Mouse (Mus musculus): ENCODE data around the gene Chrna1.

Gene Chrna1

DNA sequence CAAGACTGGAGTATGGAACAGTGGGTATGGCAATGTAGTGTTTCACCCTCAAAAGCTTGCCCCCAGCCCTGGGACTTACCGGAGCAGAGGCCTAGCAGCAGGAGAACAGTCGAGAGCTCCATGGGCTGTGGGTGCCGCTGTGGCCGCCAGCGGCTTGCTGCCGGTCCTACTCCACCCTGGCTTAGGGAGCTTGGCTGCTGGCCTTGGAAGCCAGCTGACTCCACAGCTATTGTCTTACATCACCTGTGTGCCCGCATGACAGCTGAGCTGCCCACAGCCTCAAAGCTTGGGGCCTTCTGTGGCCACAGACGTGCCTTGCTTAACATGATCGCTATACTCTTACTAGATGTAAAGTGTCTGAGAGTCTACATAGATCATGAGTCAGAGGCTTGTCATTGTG, at the start of gene Chrna1:
Gene Chrna1, minus strand, starts transcription at position 173 of the 400 bp plus-strand sequence.
- in situ Hi-C loops (cut with MboI; ENCODE audit: low pct_unique_long_range_greater_than_20kb in 1 of 2, low sequenced_read_pairs in 2 of 2, unreplicated experiment in 1 of 2): loop anchor here in 1 of 2 experiments (25.0 kb wide), 1 partner anchor 232 kb away; no protein-coding TSS in a partner anchor

DNA sequence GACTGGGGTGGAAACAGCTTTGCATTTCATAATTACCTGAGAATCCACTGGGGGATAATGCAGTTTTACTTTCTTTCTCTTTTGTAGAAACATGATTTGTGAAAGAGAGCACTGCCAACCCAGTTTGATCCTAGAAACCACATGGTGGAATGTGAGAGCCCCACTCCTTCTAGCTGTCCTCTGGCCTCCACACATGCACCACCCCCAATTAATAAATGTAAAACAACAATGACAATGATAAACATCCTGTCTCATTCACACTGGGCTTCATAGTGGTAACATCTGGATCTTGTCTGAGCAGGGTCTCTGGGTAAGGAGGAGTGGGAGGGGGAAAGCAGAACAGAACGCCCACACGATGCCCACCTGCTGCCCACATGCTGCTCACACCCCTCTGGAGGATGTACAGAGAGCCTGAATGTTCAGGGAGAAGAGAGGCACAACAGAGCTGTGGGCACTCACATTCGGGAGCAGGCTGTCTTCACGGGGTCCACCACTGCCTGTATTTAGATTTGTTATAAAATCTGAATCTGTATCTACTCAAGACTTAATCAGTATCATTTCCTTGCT, 38.4 kb upstream of the Chrna1 start:
- in situ Hi-C loops (cut with MboI; ENCODE audit: low pct_unique_long_range_greater_than_20kb in 1 of 2, low sequenced_read_pairs in 2 of 2, unreplicated experiment in 1 of 2): no loop called here

DNA sequence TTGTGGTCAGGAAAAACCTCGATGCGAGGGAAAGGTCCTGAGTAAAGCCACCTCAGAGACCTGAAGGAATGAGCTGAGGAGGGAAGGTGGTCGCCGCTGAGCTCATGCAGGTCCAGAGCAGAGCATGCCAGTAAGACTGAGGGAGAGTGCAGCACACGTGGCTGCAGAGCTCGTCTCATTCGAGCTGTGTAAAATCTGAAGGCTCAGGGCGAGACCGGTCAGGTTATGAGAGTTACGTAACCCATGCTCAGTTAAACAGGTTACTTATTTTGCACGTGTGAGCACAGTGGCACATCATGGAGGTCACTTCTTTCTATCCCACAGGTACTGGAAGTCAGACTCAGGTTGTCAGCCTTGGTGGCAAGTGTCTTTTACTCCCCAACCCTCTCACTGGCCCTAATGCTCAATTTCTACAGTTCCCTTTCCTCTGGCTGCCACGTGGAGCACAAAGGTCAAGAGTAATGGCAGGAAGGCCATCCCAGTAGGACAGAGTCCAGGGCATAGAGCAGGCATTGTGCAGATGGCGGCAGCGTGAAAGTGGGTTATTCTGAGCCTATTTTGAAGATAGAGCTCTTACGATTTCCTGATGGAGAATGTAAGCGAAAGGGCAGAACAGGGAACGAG, 36.4 kb upstream of the Chrna1 start:
- in situ Hi-C loops (cut with MboI; ENCODE audit: low pct_unique_long_range_greater_than_20kb in 1 of 2, low sequenced_read_pairs in 2 of 2, unreplicated experiment in 1 of 2): no loop called here

DNA sequence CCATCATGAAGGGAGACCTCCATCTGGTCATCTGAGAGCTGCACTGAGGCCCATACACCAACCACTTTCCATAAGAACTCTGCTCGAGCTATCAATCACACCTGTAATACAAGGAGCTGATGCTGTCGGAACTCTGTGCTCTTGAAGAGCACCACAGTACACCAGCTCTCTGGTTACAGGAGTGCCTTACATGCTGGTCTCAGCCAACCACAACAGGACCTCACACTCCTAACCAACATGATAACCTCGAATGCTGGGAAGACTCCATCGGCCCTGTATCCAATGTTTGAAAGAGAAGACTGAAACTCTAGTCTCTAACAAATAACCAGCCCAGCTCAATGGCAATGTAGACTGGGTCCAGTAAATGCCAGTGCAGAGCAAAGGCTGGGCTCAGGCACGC, 35.3 kb upstream of the Chrna1 start:
- in situ Hi-C loops (cut with MboI; ENCODE audit: low pct_unique_long_range_greater_than_20kb in 1 of 2, low sequenced_read_pairs in 2 of 2, unreplicated experiment in 1 of 2): no loop called here

DNA sequence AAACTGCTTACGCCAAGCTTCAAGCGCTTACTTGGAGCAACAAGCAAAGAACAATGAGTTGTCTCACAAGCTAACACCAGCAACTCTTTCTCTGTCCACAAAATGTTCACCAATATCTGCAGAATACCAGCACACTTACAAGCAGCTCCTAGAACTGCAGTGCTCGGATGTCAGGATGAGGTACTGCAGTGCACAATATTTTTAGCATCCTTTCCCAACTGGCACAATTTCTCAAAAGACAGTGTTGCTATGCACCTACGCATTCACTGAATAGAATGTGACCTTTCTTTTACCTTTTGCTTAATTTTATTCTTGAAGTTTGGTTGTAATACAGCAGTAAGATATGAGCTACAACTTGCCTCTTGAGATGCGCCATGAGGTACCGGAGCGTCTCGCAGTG, 34.2 kb upstream of the Chrna1 start:
- in situ Hi-C loops (cut with MboI; ENCODE audit: low pct_unique_long_range_greater_than_20kb in 1 of 2, low sequenced_read_pairs in 2 of 2, unreplicated experiment in 1 of 2): no loop called here

DNA sequence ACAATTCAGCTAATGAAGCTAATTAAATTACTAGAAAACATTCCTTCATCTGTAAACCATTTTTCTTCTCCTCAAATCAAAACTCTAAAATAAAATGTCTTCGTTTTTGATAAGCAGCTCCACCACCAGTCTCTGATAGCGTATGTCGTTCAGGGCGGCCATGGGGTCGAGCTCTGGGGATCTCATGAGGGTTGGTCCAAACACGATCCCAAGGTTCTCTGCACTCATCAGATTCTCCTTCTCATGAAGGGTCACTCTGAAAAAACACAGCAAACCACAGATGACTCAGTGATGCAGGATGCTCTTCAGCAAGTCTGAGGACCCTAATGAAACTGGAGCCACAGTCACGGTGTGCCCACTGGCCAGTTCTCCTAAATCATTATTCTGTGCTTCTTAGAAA, 32.8 kb upstream of the Chrna1 start:
- in situ Hi-C loops (cut with MboI; ENCODE audit: low pct_unique_long_range_greater_than_20kb in 1 of 2, low sequenced_read_pairs in 2 of 2, unreplicated experiment in 1 of 2): no loop called here

DNA sequence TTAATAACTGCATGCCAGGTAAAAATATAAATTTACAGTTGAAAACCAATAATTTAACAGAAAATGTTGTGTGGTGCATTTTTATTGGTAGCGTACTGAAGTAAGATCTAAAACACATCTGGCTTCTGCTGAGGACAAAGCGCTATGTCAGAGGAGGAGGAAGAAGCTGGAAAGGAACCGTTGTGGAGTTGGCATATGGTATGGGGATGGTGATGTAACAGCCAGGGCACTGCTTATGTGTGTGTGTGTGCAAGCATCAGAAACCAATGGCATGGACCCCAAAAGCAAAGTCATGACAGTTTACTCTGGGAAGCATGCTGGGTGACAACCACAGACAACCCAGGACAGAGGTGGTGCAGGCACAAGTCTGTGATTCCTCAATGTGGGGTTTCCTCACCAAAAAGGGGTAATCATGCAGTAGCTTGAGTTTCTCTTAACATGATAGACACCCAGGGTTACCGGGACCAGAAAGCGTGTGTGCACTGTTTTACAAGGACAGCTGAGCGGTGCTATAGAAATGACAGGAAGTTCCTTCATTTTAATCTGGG, 32.3 kb upstream of the Chrna1 start:
- in situ Hi-C loops (cut with MboI; ENCODE audit: low pct_unique_long_range_greater_than_20kb in 1 of 2, low sequenced_read_pairs in 2 of 2, unreplicated experiment in 1 of 2): no loop called here

DNA sequence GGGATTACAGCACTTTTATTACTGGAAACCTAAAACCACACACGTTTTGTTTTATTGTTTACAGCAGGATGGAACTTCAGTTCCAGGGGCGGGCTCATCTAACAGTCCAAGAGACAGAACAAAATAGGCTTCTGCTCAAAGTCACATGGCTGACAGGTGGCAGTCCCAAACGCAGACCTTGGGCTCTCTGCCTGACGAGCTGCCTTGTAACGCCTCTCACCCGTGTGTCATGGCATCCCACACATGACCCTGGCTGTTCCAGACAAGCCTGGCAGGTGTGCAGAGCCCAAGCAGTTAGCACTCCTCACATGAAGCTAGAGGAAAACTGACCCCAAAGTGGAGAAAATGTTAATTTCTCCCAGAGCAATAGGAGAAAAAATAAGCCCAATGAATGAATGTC, 31.7 kb upstream of the Chrna1 start:
- in situ Hi-C loops (cut with MboI; ENCODE audit: low pct_unique_long_range_greater_than_20kb in 1 of 2, low sequenced_read_pairs in 2 of 2, unreplicated experiment in 1 of 2): no loop called here

DNA sequence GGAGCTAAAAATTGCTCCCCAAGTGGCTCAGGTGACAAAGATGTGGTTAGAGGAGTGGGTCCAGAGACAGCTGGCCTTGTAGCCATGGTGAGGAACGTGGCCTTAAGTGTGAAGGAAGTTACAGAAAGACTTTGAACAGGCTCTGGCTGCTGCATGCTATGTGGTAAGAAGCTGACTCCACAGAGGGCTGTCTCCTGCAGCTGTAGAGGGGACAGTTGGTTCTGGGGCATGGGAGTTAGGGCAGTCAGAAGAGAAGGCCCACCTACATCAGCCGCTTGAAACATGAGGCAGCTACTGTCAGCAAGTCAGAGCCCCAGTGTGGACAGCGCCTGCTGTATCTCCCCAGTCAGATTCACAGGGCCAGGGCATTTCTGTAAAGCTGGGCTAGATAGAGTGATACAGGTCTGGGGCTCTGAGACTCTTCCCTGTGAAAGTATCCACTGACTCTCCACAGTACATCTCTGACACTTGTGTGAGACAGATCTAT, 29.6 kb upstream of the Chrna1 start:
- in situ Hi-C loops (cut with MboI; ENCODE audit: low pct_unique_long_range_greater_than_20kb in 1 of 2, low sequenced_read_pairs in 2 of 2, unreplicated experiment in 1 of 2): no loop called here

DNA sequence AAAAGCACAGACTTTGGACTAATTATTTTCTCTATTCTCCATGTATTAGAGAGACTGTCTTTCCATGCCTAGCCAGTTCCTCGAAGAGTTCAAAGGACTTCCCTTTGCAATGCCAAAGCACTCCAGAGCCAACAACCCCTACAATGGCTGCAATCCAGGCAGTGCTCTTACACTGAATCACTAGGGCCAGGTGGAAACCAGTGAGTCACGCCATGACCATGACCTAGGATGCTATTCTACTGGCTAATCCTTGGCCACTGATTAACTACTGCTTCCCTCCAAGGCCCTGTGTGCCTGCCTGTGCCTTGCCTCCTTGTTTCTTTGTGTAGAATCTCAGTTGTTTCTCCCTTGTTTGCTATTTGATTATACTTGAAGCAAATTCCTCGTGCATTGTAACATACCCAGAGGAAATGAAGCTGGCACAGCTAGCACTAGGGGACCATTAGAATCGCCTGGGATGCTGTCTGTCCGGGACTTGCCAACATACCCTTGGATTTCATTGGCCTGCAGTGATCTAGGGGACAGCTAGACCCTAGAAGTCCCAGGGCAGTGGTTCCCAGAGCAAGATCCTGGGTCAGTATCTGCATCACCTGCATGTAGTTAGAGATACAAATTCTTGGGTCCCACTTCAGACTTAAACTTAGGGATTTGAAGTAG, 29.1 kb upstream of the Chrna1 start:
- in situ Hi-C loops (cut with MboI; ENCODE audit: low pct_unique_long_range_greater_than_20kb in 1 of 2, low sequenced_read_pairs in 2 of 2, unreplicated experiment in 1 of 2): no loop called here

DNA sequence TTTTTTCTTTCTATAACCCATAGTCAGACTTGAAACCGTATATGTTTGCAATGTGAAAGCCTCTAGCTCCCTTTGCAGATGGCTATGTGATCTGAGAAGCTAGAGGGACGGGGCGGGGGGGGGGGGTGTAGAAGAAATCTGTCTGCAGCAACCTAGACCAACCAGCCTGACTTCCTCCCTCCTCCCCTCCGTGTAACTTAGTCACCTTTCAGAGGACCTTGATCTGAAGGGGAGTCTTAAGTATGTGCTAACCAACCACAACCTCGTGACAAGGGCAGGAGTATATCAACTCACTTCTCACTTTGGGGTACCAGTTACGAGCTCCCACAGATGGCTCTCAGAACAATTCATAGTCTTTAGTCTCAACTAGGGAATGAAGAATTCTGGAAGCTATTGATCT, 28.3 kb upstream of the Chrna1 start:
- in situ Hi-C loops (cut with MboI; ENCODE audit: low pct_unique_long_range_greater_than_20kb in 1 of 2, low sequenced_read_pairs in 2 of 2, unreplicated experiment in 1 of 2): no loop called here

DNA sequence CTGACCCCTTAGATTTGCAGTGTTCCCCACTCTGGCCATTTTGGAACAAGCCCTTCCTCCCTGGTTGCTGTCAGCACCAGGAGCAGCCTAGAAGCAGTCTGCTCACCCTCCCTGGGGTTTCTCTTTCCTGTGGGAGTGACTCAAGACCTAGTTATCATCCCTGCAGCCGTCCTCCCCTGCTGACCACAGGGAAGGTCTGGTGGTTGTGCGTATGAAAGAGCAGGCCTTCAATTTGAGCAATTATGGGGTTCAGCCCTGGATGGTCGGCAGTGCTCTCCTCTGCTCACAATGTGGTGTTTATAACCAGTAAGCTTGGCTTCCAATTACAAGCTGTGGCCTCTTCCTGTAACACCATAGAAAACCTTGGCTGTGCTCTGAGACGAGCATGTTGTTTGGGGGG, 27.5 kb upstream of the Chrna1 start:
- in situ Hi-C loops (cut with MboI; ENCODE audit: low pct_unique_long_range_greater_than_20kb in 1 of 2, low sequenced_read_pairs in 2 of 2, unreplicated experiment in 1 of 2): no loop called here

DNA sequence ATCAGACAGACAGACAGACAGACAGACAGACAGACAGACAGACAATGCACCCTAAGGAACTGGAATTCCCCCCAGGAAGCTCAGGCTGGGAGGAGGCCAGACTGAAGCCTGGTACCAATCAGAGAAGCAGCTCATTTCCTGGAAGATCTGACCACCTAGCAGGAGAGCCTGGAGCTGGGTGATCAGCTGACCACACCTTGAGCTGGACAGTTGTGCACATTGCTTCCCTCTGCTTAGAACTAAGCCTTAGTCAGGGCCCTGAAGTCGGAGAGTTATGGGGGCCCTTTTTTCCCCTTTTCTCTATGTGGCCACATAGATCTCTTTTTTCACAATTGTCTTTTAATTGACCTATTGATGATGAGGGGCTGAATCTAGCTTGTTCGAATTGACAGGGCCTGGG, 27.0 kb upstream of the Chrna1 start:
- in situ Hi-C loops (cut with MboI; ENCODE audit: low pct_unique_long_range_greater_than_20kb in 1 of 2, low sequenced_read_pairs in 2 of 2, unreplicated experiment in 1 of 2): no loop called here

DNA sequence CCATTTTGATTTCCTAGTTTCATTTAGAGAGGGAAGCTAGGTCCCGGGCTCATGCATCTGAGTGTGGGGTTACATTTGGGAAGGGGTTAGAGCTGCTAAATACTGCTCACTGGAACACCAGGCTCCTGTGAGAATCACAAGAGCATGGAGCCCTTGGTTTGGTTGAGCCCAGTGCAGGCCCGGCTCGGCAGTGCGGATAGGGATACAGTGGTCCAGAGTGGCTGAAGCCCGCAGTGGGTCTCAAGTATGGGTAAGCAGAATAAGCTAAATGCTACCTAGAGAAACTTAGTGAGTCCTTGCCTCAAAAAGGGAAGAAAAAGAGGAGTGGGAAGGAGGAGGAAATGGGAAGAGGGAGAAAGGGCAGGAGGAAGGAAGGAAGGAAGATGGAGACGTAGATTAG, 26.5 kb upstream of the Chrna1 start:
- in situ Hi-C loops (cut with MboI; ENCODE audit: low pct_unique_long_range_greater_than_20kb in 1 of 2, low sequenced_read_pairs in 2 of 2, unreplicated experiment in 1 of 2): no loop called here

DNA sequence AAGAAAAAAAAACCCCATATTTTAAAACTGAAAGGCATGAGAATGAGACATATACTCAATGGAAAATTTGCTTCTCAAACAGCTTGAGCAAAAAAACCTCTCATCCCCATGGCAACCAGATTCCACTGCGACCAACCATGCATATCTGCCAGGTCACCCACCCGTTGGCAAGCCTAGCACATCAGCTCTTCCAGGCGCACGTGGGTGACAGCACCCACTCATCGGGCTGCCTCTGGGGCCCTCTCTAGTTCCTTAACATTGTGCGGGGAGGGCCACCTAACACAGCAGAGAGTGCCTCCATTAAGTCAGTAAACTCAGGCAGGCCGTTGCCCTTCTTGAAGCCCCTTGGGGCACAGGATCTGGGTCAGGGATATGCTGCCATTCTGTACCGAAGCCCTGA, 24.9 kb upstream of the Chrna1 start:
- in situ Hi-C loops (cut with MboI; ENCODE audit: low pct_unique_long_range_greater_than_20kb in 1 of 2, low sequenced_read_pairs in 2 of 2, unreplicated experiment in 1 of 2): no loop called here

DNA sequence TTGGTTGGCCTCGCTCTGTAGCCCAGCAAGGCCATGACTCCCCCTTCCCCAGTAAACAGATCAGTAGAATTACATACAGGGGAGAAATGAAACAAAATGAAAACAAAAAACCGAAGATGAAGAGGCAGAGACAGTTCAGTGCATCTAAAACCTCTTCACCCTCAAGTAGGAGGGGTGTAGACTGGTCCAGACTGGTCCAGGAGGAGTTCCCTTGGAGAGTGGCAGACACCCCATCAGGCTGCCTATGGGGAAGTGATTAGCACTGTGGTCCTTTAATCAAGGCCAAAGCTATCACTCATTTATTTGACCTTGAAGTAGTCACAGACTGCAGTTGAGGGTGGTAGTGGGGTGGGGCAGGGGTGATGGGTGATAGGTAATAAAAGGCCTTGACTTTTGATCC, 24.4 kb upstream of the Chrna1 start:
- in situ Hi-C loops (cut with MboI; ENCODE audit: low pct_unique_long_range_greater_than_20kb in 1 of 2, low sequenced_read_pairs in 2 of 2, unreplicated experiment in 1 of 2): no loop called here

DNA sequence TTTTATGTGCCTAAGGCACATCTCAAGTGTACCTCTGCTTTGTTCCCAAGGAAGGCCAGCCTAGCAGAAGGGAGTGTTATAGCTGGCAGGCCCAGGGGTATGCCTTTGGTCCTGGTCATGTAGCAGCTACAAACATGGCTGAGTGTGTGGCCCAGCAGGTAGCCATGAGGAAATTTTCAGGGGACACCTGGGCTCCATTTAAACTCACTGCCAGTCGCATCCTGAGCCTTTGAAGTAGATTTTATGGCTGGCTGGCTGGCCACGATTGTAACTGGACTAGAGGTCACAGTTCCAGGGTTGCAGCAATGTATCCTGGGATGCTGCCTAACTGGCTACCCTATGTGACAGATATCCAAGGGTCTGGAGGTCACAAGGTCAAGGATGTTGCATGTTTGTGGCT, 20.5 kb upstream of the Chrna1 start:
- in situ Hi-C loops (cut with MboI; ENCODE audit: low pct_unique_long_range_greater_than_20kb in 1 of 2, low sequenced_read_pairs in 2 of 2, unreplicated experiment in 1 of 2): no loop called here

DNA sequence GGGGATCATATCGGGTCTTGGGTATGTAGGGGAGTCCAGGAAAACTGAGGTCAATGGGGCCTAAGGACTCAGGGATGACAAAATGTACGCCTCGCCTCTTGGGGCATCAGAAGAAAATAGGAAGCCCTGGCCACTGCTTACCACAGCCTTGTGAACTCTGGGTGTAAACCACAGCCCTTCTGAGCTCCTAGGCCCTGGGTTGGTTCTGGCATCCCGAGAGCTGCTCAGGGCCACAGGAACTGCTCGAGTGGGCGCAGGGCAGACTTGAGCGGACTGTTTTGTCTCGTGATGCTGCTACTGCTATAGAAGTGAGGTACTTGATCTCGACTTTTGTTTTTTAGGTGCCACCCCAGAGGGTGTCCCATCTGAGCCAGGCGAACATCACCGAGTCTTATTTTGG, 17.6 kb upstream of the Chrna1 start:
- in situ Hi-C loops (cut with MboI; ENCODE audit: low pct_unique_long_range_greater_than_20kb in 1 of 2, low sequenced_read_pairs in 2 of 2, unreplicated experiment in 1 of 2): loop anchor here in 1 of 2 experiments (25.0 kb wide), 1 partner anchor 215 kb away; no protein-coding TSS in a partner anchor

DNA sequence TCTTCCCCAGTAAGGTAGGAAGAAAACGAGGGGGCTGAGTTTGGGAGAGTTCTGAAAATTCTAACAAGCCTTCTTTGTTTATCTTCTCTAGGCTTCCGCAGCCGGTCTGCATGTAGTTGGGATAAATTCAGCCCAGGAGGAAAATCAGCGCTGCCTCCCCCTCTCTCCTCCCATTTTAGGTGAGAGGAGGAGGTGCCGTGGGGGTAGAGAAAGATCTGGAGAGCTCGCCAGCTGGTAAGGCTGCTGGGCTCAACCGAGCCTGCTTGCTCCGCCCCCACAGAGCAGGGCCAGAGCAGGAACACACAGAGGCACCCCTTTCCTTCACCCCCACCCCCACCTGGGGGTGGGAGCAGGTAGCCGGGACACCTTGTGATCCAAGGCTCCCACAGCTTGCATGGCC, 16.6 kb upstream of the Chrna1 start:
- in situ Hi-C loops (cut with MboI; ENCODE audit: low pct_unique_long_range_greater_than_20kb in 1 of 2, low sequenced_read_pairs in 2 of 2, unreplicated experiment in 1 of 2): loop anchor here in 1 of 2 experiments (25.0 kb wide), 1 partner anchor 216 kb away; no protein-coding TSS in a partner anchor
